Mouse (Mus musculus) E14TG2a.4 (cell line): ENCODE results near the gene Terf2.

ENCODE experiments used
- CTCF ChIP-seq: conservative IDR thresholded peaks from 2 replicates; pipeline ENCODE4 v1.5.1; 2014; ENCODE audit warnings: low read length
- NANOG ChIP-seq: IDR thresholded peaks from 2 replicates; pipeline ENCODE4 v1.6.1; 2014; ENCODE audit warnings: borderline replicate concordance, low read length, mixed read lengths

- TF ChIP-seq CTCF (no peak), NANOG (no peak)
These were observed 36.5 kb upstream of the Terf2 start for GRCm38 (mm10) chr8:107132581-107133491.
